Mouse (Mus musculus) hindbrain, embryonic 13.5 days (tissue): ENCODE results near the gene Sdhaf2. TPM values are rescaled to one million over a fixed set of nuclear protein-coding genes. Genes with fewer than 3 reads are reported as not detected.
"Not testable (repeated sequence)": the region's sequence is repeated elsewhere in the genome, so short reads cannot be mapped to it uniquely, and the experiment has no call there.

Source experiments
- ATAC-seq: fragments of 200-750 bp; cut with Nextera tagmentation; 2 replicates; pipeline ENCODE4 v1.8.0; 2017; ENCODE audit warnings: moderate TSS enrichment; ENCODE audit not compliant: low FRiP score
- H3K27ac ChIP-seq: fragments of 300-500 bp; sonication (generic); 2 replicates; pipeline ENCODE4 v1.5.1; 2015; ENCODE audit warnings: inconsistent platforms, mild to moderate bottlenecking, moderate library complexity
- H3K27me3 ChIP-seq: fragments of 300-500 bp; sonication (generic); 2 replicates; pipeline ENCODE4 v1.6.1; 2015; ENCODE audit warnings: mild to moderate bottlenecking, inconsistent platforms
- H3K36me3 ChIP-seq: fragments of 300-500 bp; sonication (generic); 2 replicates; pipeline ENCODE4 v1.6.1; 2015; ENCODE audit warnings: mild to moderate bottlenecking, inconsistent platforms
- H3K4me1 ChIP-seq: fragments of 300-500 bp; sonication (generic); replicated peaks from 2 replicates; pipeline ENCODE4 v1.6.1; 2015; ENCODE audit warnings: inconsistent platforms
- H3K4me2 ChIP-seq: fragments of 300-500 bp; sonication (generic); 2 replicates; pipeline ENCODE4 v1.6.1; 2015; ENCODE audit warnings: inconsistent platforms, mild to moderate bottlenecking, moderate library complexity
- H3K4me3 ChIP-seq: fragments of 300-500 bp; sonication (generic); 2 replicates; pipeline ENCODE4 v1.5.1; 2015; ENCODE audit warnings: mild to moderate bottlenecking, inconsistent platforms
- H3K9ac ChIP-seq: fragments of 300-500 bp; sonication (generic); 2 replicates; pipeline ENCODE4 v1.6.1; 2015; ENCODE audit warnings: mild to moderate bottlenecking, inconsistent platforms
- H3K9me3 ChIP-seq: fragments of 300-500 bp; sonication (generic); 2 replicates; pipeline ENCODE4 v1.6.1; 2016; ENCODE audit warnings: inconsistent platforms
- WGBS: fragments of 180-500 bp; shearing (Covaris S2); methylation state at CpG from one replicate; pipeline ENCODE4 v1.1.7; 2015; 5-methylcytosine and 5-hydroxymethylcytosine counted together
- polyA plus RNA-seq: library from polyadenylated mRNA; unstranded; fragments of >200 nt; fragmentation: Nextera tagmentation; extraction: Ambion mirVana; gene quantifications from 2 replicates; pipeline ENCODE4 v1.2.1, GENCODE M21; 2015

Sdhaf2 gene
- 67.6 and 69.1 TPM in 2 replicates for polyA plus RNA-seq

DNA sequence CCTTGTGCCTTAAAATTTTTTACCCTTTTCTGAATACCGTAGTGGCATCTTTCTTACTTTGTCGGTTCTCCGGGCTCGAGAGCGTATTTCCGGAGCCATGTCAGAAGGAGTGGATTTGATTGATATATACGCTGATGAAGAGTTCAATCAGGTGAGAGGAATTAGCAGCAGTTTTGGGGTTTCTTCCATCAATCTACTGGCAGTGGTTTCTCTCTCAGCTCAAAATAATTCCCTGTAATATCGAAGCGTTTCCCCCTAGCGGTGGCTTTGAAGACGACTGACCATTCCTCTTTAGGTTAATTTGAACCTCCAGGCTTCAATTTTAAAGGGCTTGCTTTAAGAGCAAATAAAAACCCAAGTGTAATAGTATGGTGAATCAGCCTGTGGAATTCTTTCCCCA, at the start of gene Sdhaf2:
Gene Sdhaf2, minus strand, starts transcription at position 233 of the 400 bp plus-strand sequence.
- under 1% methylated on average over 11 of the region's 11 CpGs for WGBS
- Histone ChIP-seq H3K4me1 (peaks cover 38% of the 10 kb centered on the region), H3K9ac (peak within 1 kb of the TSS; percentile 99), H3K27ac (peak within 1 kb of the TSS; percentile 98), H3K9me3 (no peaks in the 10 kb centered on the region), H3K27me3 (no peaks in the 10 kb centered on the region), H3K36me3 (peaks cover 17% of the 10 kb centered on the region), H3K4me2 (peak within 1 kb of the TSS; percentile 77), H3K4me3 (peak within 1 kb of the TSS; percentile 96)
- ATAC-seq: 0 out of 2 replicates have a peak, but pooled peaks have one; percentile 2

DNA sequence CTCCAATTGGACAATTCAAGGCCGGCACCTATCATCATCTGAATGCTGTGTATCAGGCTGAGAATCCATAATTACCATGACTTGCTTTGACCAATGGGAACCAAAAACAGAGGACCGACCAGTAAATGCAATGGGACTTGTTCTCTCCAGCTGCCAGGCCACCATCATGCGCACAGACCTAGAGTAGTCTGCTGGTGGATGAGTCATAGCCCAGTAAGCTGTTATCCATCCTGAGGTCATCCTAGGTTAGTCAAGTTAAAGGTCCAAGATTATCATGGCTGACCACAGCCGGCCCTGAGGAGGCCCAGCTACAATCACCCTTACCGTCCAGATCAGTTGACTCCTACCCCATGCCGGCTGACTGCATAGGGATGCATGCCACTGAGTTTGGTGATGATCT, 43.7 kb upstream of the Sdhaf2 start:
- H3K27ac ChIP-seq: no peak overlapping the region
- no peak overlapping the region for H3K9ac ChIP-seq
- WGBS: 95% methylated on average over 6 of the region's 6 CpGs
- no peak overlapping the region for H3K4me2 ChIP-seq
- H3K36me3 ChIP-seq: peaks cover 61% of the 10 kb centered on the region
- H3K4me1 ChIP-seq: no peaks in the 10 kb centered on the region
- H3K9me3 ChIP-seq: no peaks in the 10 kb centered on the region
- no peak overlapping the region for H3K4me3 ChIP-seq
- no peak for ATAC-seq
- H3K27me3 ChIP-seq: 0 out of 2 replicates have a peak, but pooled peaks cover 4% of the 10 kb centered on the region

DNA sequence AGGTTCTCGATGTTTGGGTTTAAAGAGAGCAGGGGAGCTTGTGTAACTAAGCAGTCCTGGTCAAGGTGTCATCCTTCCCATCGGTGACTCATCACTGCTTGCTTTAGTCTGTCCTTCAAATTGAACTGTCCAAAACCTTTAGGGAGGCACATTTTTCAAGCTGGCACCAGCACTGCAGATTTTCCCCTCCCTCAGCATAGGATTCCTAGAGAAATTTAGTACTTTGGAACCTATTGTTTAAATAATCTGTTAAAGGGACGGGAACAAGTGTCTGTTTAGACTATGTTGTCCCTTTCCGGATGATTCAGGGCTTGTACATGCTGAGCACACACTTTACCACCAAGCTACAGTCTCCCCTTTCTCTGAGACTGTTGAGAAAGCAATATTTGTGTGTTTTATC, 39.3 kb upstream of the Sdhaf2 start:
- Histone ChIP-seq H3K9me3 (no peaks in the 10 kb centered on the region), H3K9ac (no peak overlapping the region), H3K4me1 (no peaks in the 10 kb centered on the region), H3K27me3 (0 out of 2 replicates have a peak, but pooled peaks cover 5% of the 10 kb centered on the region), H3K36me3 (peaks cover 21% of the 10 kb centered on the region), H3K4me2 (no peak overlapping the region), H3K27ac (no peak overlapping the region), H3K4me3 (no peak overlapping the region)
- 88% methylated on average over 4 of the region's 4 CpGs for WGBS
- ATAC-seq: no peak

DNA sequence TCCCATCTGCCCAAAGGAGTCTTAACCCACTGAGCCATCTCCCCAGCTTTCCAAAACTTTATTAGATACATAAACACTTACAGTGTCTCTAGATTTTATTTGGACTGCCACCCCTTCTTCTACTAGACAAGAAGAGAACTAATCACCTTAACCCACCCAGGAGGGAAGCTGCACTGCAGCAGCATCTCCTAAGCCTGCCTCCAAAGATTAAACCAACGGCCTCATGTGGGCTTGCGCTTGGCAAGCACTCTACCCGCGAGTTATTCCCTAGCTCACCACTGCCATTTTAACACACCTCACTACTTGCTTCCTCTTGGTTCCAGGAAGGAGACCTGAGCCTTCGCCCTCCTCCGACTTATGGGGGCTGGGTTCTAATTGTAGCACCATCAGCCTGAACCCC, 38.3 kb upstream of the Sdhaf2 start:
- 84% methylated on average over 6 of the region's 6 CpGs for WGBS

DNA sequence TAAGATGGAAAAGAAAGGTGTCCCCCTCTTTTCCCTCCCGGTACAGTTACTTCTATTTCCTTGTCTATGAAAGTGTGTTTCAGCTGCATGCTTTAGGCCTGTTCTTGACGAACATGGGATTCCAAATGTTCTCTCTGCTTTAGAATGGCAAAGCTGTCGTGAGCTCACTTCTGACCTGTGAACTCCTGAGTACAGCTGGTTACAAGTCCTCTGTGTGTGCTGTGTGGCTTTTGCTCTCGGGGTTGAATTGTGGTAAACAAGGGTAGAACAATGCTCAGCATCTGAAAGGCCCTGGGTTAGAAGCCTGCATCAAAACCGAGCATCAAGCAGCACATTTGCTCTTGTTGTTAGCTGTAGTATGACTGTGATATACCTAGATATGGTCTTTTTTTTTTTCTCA, 36.4 kb upstream of the Sdhaf2 start:
- H3K36me3 ChIP-seq: 0 out of 2 replicates have a peak, but pooled peaks cover under 1% of the 10 kb centered on the region
- 59% methylated on average over 5 of the region's 5 CpGs for WGBS

More for the DNA sequence above, 38.3 kb upstream of the Sdhaf2 start:
- no peaks in the 10 kb centered on the region for H3K4me1 ChIP-seq
- no peak for ATAC-seq
- no peak overlapping the region for H3K27ac ChIP-seq
- H3K4me3 ChIP-seq: no peak overlapping the region
- no peak overlapping the region for H3K4me2 ChIP-seq
- 0 out of 2 replicates have a peak, but pooled peaks cover 5% of the 10 kb centered on the region for H3K27me3 ChIP-seq
- no peak overlapping the region for H3K9ac ChIP-seq
- H3K9me3 ChIP-seq: no peaks in the 10 kb centered on the region
- H3K36me3 ChIP-seq: peaks cover 12% of the 10 kb centered on the region

DNA sequence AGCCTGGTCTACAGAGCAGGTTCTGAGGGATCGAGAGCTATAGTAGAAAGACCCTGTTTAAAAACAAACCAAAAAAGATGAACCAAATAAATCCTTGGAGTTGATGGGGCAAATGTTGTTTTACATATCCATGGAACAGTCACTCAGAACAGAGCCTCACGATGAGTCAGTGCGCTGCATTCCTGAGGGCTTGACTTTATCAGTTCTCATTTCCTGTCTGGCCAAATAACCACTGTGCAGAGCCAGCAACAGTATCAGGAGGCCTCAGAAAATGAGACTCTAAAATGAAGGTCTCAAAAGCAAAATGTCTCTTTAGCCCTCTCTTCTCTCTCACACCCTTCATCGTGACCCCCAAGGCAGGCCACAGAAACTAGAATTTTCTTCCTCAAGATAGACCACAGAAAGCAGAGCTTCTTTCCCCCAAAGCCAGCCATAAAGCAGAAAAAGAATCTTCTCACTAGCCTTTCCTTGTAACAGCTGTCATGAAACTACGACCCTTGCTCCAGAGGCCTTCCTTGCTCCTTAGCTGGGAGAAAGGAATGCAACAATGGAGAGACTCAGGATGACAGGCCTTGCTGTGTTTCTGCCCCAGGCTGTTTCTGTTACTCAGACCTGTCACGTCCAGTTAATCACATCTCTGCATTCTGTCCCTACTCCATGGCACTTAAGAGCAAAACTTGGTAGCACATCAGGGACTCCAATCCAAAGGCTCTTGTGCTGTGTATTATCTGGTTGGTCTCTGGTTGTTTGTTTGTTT, 35.8 kb upstream of the Sdhaf2 start:
- WGBS: 69% methylated on average over 6 of the region's 6 CpGs
- no peak overlapping the region for H3K27ac ChIP-seq
- H3K9ac ChIP-seq: no peak overlapping the region

More for the DNA sequence above, 36.4 kb upstream of the Sdhaf2 start:
- Histone ChIP-seq H3K4me1 (no peaks in the 10 kb centered on the region), H3K9ac (no peak overlapping the region), H3K4me2 (no peak overlapping the region), H3K9me3 (no peaks in the 10 kb centered on the region), H3K4me3 (no peak overlapping the region), H3K27me3 (0 out of 2 replicates have a peak, but pooled peaks cover 5% of the 10 kb centered on the region), H3K27ac (no peak overlapping the region)
- no peak for ATAC-seq

DNA sequence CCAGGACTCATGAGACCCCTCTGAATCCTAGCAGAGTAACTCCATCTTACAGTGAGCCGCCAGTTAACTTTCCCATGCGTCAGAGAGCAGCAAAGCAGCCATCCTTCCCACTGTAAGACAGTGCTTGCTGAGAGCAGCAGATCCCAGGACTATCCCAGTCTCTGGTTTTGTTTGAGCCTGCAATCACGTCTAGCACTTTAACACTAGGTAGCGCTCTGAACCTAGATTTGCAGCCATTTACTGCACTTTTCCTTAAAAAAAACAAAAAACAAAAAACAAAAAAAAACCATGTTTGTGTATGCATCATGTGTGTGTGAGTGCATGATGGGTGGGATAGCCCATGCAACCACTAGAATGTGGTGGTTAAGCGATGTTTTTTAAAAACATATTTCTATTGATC, 34.2 kb upstream of the Sdhaf2 start:
- Histone ChIP-seq H3K9me3 (no peaks in the 10 kb centered on the region), H3K9ac (no peak overlapping the region), H3K27me3 (0 out of 2 replicates have a peak, but pooled peaks cover 4% of the 10 kb centered on the region), H3K4me2 (no peak overlapping the region), H3K4me3 (no peak overlapping the region), H3K27ac (no peak overlapping the region), H3K36me3 (no peaks in the 10 kb centered on the region), H3K4me1 (peaks cover 13% of the 10 kb centered on the region)
- no peak for ATAC-seq
- 38% methylated on average over 5 of the region's 5 CpGs for WGBS

More for the DNA sequence above, 35.8 kb upstream of the Sdhaf2 start:
- no peak for ATAC-seq
- Histone ChIP-seq H3K36me3 (no peaks in the 10 kb centered on the region), H3K4me3 (no peak overlapping the region), H3K4me1 (peaks cover 4% of the 10 kb centered on the region), H3K27me3 (0 out of 2 replicates have a peak, but pooled peaks cover 5% of the 10 kb centered on the region), H3K4me2 (no peak overlapping the region), H3K9me3 (no peaks in the 10 kb centered on the region)

DNA sequence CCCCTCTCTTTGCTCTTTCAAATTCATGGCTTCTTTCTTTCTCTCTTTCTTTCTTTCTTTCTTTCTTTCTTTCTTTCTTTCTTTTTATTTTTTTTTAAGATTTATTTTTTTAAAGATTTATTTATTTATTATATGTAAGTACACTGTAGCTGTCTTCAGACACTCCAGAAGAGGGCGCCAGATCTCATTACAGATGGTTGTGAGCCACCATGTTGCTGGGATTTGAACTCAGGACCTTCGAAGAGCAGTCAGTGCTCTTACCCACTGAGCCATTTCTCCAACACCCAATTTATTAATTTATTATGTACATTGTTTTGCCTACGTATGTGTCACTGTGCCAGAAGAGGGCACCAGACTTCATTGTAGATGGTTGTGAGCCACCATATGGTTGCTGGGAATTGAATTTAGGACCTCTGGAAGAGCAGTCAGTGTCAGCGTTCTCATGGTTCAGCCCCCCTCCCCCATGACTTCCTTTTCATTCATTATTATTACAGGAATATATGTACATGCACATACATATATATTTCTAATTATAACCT, 32.0 kb upstream of the Sdhaf2 start:
- not testable (repeated sequence) for H3K9ac ChIP-seq, H3K4me3 ChIP-seq, ATAC-seq, H3K4me2 ChIP-seq, H3K36me3 ChIP-seq, H3K9me3 ChIP-seq, H3K27me3 ChIP-seq, H3K27ac ChIP-seq
- H3K4me1 ChIP-seq: peaks cover 24% of the 10 kb centered on the region
- WGBS: 67% methylated on average over 4 of the region's 4 CpGs

DNA sequence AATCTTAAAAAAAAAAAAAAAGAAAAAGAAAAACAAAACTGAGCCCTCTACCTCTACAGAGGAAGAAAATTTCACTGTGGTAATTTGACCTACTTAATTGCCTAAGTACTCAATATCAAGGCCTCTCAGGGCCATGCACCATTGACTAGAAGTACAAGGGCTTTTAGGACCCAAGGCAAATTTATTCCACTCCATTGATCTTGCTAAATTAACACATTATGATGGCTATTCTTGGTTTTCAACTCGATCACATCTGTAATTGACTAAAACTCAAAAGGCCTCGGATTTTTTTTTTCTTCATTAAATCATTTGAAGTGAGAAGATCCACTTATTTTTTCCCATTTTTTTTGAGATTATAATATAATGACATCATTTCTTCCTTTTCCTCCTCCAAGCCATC, 31.5 kb upstream of the Sdhaf2 start:
- Histone ChIP-seq H3K27me3 (no peaks in the 10 kb centered on the region), H3K9ac (no peak overlapping the region), H3K4me1 (peaks cover 24% of the 10 kb centered on the region), H3K27ac (no peak overlapping the region), H3K9me3 (no peaks in the 10 kb centered on the region), H3K36me3 (peaks cover 13% of the 10 kb centered on the region), H3K4me2 (no peak overlapping the region), H3K4me3 (no peak overlapping the region)
- WGBS: 71% methylated on average over 2 of the region's 2 CpGs
- no peak for ATAC-seq

DNA sequence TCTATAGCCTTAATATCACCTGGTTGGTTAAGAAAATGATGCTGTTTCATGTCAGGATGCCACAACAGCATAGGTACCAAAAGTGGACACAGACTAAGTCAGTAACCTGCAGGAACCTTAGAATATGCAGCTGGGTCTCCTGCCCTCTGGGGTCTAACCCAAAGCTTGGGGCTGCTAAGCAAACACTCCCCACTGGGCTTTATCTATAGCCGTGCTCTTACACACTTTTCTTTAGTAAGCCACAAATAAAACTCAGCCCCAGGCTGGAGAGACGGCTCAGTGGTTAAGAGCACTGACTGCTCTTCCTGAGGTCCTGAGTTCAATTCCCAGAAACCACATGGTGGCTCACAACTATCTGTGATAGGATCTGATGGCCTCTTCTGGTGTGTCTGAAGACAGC, 31.1 kb upstream of the Sdhaf2 start:
- H3K27me3 ChIP-seq: no peaks in the 10 kb centered on the region
- no peak overlapping the region for H3K4me3 ChIP-seq
- peaks cover 24% of the 10 kb centered on the region for H3K4me1 ChIP-seq
- no peak overlapping the region for H3K9ac ChIP-seq
- H3K36me3 ChIP-seq: peaks cover 18% of the 10 kb centered on the region
- 0 out of 2 replicates have a peak overlapping the region, but pooled peaks have one; percentile 89 for H3K27ac ChIP-seq
- H3K4me2 ChIP-seq: no peak overlapping the region
- H3K9me3 ChIP-seq: no peaks in the 10 kb centered on the region
- 79% methylated on average over 2 of the region's 2 CpGs for WGBS
- no peak for ATAC-seq

DNA sequence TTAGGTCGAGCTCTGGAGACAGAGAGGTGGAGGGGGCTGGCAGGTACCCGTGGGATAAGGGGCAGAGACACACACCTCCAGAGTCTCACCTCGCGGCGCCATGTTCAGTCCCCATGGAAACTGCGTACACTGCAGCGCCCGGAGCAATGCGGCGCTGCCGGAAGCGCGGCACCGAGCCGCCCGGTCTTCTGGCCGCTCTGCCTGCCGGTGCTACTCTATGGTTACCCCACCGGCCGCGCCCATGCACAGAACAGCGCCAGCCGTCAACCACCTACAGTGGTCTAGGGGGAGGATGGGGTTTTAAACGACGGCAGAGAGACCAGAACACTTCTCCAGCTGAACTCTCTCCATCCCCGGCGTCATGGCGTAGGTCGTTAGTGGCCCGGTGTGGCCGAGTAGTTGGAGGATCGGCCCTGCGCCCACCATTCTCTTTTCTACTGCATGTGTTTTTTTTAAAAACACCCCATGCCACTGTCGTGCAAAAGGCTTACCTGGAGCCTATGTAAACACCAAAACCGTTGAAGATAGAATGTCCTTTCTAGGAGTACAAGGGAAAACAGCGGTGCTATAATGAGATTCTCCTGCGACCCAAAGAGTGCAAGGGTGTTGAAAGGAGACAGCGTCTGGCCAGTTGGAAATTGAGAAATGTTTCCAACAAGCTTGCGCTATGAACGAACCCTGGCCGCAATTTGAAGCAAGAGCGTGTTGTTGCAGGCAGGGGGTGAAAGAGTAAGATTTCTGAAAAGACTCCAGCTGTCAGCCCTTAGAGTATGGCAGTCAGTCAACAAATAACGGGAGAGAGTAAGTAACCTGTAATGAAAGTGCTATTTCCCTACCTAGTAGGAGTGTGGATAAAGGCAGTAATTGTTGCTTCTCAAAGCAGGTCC, 29.9 kb upstream of the Sdhaf2 start, which contains the start of gene Tmem216:
Gene Tmem216, minus strand, starts transcription at position 615 of the 887 bp plus-strand sequence.
- peak within 1 kb of the TSS; percentile 84 for H3K9ac ChIP-seq
- ATAC-seq: peak; percentile 98
- peaks cover 24% of the 10 kb centered on the region for H3K4me1 ChIP-seq
- 1% methylated on average over 43 of the region's 43 CpGs for WGBS
- no peaks in the 10 kb centered on the region for H3K9me3 ChIP-seq
- H3K36me3 ChIP-seq: peaks cover 28% of the 10 kb centered on the region
- H3K27ac ChIP-seq: peak within 1 kb of the TSS; percentile 89
- peak within 1 kb of the TSS; percentile 63 for H3K4me3 ChIP-seq
- H3K27me3 ChIP-seq: no peaks in the 10 kb centered on the region
- peak within 1 kb of the TSS; percentile 85 for H3K4me2 ChIP-seq

DNA sequence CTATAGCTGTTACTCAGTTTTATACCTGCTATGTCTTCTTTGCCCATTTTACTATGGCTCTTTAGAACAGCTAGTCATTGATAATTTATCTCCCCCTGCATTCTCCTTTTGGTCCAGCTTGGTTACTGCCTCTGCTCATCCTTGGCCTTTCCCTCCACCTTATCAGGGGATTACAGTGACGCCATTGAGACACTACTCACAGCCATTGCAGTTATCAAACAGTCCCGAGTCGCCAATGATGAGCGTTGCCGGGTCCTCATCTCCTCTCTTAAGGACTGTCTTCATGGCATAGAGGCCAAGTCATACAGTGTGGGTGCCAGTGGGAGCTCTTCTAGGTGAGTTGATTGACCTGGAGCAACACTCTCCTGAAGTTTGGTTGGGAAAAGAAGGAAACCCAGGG, 13.5 kb upstream of the Sdhaf2 start:
- Histone ChIP-seq H3K36me3 (peaks cover 89% of the 10 kb centered on the region), H3K9me3 (no peaks in the 10 kb centered on the region), H3K27me3 (no peaks in the 10 kb centered on the region), H3K27ac (no peak overlapping the region), H3K4me2 (no peak overlapping the region), H3K4me1 (no peaks in the 10 kb centered on the region), H3K9ac (no peak overlapping the region), H3K4me3 (no peak overlapping the region)
- ATAC-seq: no peak
- 99% methylated on average over 5 of the region's 5 CpGs for WGBS
